Mouse (Mus musculus): Measurements from ENCODE around the gene Gm17660. TPM values are rescaled to one million over a fixed set of nuclear protein-coding genes. Genes with fewer than 3 reads are reported as not detected.

The Gm17660 gene
- not detected for total RNA-seq (2021)
- long read RNA-seq, experiment 1 = 0 reads
- long read RNA-seq, experiment 2 = 0 reads

DNA sequence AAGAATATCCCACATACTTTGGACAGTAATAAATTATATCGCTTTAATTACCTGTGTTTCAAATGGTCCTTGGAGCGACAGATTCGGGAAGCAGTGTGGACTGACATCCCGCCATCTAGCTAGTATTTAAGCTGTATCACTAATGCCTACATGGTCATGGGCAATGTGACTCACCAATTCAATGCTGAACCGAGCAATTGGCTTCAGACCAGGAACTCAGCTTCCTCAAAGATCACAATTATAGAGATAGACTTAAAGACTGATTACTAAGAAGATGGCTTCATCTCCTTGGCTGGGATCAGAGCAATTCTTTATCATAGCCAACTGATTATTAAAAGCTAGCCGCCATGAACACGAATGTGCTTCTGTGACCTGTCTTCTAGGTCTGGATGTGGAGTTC, at the start of gene Gm17660:
Gene Gm17660, minus strand, starts transcription at position 101 of the 400 bp plus-strand sequence.
- intact Hi-C loops (cut with DNase I; ENCODE audit: low total_unique reads) = no loop called here
- no peak for DNase-seq

DNA sequence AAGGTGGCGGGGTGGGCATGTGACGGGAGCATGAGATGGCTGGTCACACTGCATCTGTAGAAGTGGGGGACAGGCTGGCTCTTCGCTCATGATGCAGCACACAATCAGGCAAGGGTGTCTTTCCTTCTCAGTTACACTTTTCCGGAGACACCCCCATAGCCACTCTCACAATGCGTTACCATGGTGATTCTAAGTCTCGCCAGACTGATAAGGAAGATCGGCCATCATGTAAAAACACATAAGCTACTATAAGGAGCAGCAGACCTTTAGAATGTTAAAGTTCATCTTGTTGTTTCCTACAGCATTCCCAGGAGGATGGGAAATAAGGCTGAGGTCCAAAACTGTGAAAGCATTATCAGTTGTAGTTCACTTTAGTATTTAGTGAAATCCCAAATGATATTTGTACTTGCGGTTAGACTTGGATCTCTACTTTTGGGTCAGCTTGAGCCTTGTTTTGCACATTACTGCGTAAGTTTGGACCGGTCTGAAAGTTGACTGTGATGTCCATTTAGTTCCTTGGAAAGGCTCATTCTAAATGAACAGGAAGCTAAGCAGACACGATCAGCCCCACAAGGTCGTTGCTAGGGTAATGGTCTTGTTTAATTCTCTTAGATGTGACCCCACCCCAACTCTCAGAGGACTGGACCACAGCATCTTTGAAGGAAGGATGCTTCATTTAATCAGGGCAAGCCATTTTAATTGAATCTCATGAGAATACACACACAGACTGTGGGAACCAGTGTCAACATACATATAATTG, 49.3 kb upstream of the Gm17660 start:
- intact Hi-C loops (cut with DNase I; ENCODE audit: low total_unique reads) = no loop called here

DNA sequence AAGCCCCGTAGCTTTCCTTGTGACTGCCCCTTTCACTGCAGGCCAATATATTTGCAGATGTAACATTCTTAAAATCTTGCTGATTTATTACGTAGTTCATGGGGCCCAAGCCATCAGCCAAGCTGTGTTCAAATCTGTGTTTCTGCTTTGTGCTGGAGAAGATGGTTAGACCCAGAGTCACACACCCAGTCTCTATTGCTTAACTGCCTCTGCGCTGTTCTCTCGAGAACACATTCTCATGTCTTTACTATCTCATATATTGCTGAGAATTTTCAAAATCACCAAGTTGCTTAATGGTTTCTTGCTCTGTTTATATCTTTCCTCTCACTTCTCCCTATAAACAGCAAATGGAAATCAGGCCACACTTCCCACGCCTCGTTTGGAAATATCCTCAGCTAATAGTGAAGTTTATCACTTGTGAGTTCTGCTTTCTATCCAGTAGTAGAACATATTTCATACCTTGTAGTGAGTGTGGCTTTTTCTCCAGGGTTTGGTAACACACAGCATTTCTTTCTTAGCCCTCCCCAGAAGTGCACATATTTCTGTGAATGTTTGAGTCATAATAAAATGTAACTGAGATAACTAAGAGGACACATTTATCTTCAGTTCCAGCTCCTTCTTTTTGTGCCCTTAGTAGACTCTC, 46.7 kb upstream of the Gm17660 start:
- intact Hi-C loops (cut with DNase I; ENCODE audit: low total_unique reads) = no loop called here
- no peak for DNase-seq

More for the DNA sequence above, 49.3 kb upstream of the Gm17660 start:
- DNase-seq = no peak

DNA sequence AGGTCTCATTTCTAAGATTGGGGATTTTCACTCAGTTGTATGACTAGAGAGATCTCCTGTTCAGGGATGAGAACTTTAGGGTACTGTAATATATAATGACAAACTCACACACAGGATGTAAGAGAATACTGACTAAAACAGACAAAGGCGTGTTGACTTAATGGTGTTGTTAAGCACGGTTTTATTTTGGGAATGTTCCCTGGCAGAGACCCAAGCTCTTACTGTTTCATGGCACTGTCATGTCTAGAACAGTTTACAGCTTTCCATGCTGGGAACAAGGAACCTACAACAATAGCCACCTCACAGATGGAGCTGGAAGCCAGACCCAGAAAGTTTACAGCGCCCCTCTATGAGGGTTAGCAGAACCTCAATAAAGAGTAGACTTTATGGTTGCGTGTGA, 38.5 kb upstream of the Gm17660 start:
- no peak for DNase-seq
- intact Hi-C loops (cut with DNase I; ENCODE audit: low total_unique reads) = no loop called here

DNA sequence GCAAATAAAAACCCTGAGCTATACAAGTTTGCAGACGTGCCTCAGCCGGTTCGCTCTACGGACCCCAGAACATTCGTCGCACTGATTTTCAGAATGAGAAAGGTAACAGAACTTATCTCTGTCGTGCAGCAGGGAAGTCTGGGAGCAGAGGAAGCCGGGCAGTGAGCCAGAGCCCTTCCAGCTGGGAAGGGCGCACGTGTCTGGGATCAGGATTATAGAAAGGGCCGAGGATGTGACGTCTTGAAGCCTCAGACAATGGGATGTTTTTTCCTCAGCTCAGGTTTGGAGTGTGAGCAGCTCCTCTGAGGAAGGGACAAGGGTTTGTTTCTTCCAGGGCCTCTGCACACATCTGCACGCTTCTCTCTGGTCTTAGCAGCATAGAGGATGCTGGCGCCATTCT, 37.7 kb upstream of the Gm17660 start:
- DNase-seq = peak; percentile 77
- intact Hi-C loops (cut with DNase I; ENCODE audit: low total_unique reads) = no loop called here

DNA sequence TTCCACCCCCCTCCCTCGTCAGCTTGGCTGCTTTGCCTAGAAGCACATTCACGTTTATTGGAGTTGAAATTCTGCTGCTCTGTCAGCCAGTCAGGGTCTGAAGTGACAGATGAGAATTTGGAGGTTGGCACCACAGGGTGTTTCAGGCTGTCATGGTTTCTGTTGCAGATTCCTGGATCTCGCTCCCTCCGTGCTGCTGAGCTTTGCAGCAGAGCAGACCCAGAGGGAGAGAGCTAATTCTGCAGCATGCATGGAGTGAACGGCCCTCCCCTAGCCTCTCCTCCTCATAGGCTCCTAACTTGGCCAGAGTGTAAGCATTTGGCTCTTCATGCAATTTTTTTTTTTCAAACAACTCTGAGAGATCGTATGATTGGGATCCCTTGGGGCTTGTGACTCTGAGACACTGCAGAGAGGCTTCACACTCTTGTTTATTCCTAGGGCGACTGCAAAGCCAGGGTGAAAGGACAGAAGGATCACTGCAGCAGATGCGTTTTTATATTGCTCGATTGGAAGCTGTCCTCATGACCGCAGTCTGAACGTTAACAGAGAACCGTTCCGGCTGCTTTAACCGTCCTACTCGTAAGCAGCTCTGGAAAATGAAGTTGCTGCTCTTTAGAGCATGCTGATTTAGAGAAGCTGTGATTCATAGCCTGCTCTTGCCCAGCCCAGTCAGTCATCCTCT, 36.2 kb upstream of the Gm17660 start, which contains the start of gene Sparcl1:
Gene Sparcl1, minus strand, starts transcription at position 243 of the 682 bp plus-strand sequence.
- intact Hi-C loops (cut with DNase I; ENCODE audit: low total_unique reads) = no loop called here
- peak; percentile 48 for DNase-seq

DNA sequence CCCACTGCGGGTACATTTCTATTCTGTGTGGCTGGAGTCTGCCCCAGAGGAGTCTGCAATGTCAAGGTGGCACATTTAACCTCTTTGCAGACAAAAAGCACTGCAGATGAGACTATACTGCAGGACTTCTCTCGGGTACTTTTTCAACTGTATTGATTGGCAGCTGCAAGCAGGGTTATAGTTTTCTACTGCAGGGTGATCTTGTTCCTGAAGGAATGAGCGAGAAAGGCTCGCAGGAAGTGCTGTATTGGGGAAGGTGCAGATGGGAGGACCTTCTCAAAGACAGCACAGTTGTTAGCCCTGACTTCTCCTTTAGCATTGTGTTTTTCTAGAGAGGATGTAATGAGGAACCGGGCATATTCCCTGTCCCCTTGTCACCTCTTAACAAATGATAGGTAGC, 35.1 kb upstream of the Gm17660 start:
- intact Hi-C loops (cut with DNase I; ENCODE audit: low total_unique reads) = no loop called here
- no peak for DNase-seq

DNA sequence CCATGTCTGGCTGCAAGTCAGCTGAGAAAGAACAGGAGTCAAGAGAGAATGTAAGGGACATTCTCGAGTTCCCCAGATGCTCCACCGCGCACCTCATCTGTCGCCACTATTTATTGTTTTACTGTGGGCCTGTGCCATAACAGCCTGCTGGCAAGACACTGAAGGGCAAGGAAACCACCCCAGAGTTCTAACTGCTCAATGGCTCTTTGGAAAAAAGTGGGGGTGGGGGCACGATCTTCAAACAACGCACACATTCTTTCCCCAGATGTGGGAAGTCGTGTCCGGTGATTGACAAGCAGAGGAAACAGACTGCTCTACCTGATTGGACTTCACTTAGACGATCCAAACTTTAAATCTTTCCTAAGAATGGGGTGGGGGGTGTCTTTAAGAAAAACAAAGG, 34.6 kb upstream of the Gm17660 start:
- intact Hi-C loops (cut with DNase I; ENCODE audit: low total_unique reads) = no loop called here
- DNase-seq = no peak

DNA sequence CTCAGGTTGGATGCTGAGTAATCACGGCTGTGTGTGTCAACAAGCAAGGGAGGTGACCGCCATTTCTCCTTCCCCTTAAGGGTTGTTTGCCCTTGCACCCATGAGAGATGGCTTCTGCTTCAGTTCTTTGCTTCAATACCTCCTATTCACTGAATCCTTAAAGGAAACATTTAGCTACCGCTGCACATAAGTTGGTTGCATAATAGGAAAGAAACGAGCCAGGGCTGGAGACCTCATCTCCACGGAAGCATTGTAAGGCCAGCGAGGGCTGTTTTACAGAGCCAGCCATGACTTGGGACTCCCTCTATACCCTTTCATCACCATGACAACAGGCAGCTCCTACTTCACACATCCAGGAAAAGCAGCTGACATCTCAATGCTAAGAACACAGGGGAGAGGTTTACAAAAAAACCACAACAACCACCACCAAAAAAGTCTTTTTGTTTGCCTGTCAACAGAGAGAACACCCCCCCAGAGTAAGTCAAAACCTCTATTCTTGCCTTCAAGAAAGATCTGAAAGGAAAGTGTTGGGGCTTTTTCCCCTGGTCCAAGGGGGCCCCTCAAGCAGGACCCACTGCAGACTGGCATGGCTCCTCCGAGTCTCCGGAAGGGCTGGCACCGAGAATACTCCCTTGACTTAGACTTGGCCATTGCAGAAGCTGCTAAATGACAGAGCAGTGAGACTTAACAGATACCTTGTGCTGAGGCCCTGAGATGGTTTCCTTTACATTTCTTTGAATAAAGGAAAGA, 32.9 kb upstream of the Gm17660 start:
- intact Hi-C loops (cut with DNase I; ENCODE audit: low total_unique reads) = no loop called here
- no peak for DNase-seq

DNA sequence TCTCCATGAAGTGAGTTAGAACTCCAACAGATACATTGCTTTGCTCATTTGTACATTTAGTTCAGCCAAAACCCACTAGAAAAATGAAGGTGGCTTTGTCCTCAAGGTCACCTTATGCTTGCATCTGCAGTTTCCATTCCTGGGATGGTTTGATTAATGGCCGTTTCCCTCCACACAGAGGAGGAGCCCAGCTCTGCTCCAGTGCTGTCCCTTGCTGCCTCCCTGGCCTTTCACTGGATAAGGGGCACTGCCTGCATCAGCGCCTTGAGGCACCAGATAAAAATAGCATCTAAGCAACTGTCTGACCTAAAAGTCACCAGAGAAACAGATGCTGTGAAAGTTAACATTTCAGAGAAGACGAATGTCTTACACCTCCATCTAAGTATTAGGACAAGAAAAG, 32.1 kb upstream of the Gm17660 start:
- DNase-seq = no peak
- intact Hi-C loops (cut with DNase I; ENCODE audit: low total_unique reads) = no loop called here

DNA sequence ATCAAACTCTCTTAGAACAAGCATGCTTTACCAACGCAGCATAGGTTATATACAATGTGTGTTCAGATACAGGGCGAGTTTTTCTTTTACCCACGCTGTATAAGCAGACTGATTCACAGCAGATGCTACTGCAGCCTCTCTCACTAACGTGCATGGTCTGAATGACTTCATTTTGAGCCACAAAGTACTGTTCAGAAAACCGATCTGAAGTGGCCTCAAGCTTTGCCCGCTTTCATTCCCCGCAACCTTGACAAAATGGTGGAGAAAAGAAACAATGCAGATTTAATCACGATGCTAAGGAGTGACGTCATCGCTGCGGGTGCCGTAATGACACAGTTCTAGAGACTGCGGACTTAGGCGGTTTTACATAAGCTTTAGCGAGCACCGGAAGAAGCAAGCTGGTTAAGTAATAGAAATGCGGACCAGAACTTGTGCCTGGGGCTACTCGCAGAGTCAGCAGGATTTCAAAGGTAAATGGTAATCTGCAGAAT, 31.5 kb upstream of the Gm17660 start:
- intact Hi-C loops (cut with DNase I; ENCODE audit: low total_unique reads) = no loop called here
- no peak for DNase-seq

DNA sequence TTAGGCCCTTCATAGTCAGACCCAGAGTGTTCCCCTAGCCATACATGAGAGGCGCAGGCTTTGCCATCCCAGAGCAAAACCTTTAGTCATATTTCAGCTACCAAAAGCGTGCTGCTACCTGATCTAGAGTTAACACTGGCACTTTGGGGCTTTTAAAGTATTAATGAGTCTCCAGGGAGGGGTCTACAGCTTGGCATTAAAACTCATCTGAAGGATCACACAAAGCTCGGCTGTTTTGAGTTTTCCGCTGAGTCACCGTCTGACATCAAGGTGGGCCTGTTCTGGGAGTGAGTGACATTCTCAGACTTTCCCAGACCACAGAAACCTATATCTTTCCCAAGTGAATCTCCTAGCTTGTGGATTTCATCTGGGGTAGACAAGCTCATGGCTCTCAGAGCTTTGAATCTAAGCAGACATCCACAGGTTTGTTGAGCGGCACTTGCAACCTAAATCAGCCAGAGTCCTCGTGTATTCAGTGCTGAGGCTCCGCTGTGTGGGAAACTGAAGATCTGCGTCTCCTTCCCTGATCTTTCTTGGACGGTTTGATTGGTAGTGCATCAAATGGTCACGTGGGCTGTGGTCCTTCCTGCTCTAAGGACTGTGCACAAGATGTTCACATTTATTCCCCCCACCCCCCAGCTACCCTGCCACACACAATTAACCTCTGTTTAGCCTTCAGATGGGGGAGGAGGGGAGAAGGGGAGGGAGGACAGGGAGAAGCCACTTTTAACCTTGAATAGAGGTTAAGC, 30.9 kb upstream of the Gm17660 start:
- intact Hi-C loops (cut with DNase I; ENCODE audit: low total_unique reads) = no loop called here
- no peak for DNase-seq

DNA sequence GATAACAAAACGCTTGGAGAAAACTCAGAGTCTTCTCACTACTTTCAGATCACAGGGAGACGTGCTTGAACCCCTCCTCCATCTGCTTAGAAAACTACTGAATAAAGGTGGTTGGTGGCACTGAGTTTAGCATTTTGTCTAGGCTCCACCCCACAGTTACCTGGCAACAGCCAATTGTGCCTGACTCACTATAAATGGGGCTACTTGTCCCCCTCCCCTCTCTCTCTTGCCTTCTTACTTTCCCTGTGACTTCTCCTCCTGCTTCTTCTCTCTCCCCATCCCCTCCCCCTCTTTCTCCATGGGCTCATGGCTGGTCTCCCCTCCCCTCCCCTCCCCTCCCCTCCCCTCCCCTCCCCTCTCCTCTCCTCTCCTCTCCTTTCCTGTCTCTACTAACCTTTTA, 26.7 kb upstream of the Gm17660 start:
- intact Hi-C loops (cut with DNase I; ENCODE audit: low total_unique reads) = no loop called here

DNA sequence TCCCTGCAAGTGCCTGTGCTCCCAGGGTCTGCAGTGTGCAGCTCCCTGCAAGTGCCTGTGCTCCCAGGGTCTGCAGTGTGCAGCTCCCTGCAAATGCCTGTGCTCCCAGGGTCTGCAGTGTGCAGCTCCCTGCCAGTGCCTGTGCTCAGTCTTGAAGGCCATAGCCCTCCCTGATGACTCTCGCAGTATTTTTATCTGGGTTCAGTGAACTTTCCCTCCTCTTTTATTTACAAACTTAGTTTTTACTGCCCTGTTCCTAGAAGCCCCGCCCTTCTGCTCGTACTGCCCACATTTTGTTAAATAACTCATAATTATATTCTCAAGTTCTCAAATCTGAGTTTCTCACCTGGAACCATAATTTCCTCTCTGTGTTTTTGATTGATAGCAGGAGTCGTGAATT, 25.8 kb upstream of the Gm17660 start:
- no peak for DNase-seq
- intact Hi-C loops (cut with DNase I; ENCODE audit: low total_unique reads) = no loop called here

More for the DNA sequence above, 26.7 kb upstream of the Gm17660 start:
- no peak for DNase-seq

DNA sequence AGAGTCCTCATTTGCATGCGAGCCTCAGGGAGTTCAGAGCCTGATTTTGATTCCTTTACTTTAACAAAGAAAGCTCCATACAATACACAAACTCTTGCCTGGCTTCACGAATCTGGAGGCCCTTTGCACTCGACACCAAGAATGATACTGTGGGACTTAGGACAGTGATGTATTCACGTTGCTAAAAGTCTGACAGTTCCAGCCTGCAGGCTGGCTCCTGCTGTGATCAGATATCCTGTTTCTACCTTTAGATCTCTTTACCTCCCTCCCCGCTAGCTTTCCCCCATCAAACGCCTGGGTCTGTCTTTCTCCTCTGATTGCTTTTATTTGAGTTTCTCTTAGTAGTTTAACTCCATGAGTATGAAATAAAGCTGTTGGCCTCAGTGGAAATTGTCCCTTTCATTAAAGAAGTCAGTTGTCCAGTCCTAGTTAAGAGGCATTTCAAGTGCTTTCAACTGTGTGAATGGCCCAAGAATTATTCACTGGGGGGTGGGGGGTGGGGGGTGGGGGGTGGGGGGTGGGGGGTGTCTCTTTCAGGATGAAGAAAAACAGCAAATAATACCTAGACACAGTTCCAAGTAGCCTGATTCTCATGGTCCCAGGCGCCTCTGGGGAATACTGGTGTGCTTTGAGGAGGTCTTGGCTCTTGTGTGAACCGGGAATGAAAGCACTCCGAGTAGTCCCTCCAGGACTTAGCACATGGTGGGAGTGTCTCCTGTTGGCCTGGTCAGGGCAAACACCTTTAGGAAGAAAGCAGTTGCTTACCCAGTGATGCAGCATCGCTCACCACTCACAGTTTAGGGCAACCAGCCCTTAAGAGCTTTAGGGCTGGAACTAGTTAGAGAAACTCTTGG, 24.5 kb upstream of the Gm17660 start:
- DNase-seq = no peak
- intact Hi-C loops (cut with DNase I; ENCODE audit: low total_unique reads) = no loop called here

DNA sequence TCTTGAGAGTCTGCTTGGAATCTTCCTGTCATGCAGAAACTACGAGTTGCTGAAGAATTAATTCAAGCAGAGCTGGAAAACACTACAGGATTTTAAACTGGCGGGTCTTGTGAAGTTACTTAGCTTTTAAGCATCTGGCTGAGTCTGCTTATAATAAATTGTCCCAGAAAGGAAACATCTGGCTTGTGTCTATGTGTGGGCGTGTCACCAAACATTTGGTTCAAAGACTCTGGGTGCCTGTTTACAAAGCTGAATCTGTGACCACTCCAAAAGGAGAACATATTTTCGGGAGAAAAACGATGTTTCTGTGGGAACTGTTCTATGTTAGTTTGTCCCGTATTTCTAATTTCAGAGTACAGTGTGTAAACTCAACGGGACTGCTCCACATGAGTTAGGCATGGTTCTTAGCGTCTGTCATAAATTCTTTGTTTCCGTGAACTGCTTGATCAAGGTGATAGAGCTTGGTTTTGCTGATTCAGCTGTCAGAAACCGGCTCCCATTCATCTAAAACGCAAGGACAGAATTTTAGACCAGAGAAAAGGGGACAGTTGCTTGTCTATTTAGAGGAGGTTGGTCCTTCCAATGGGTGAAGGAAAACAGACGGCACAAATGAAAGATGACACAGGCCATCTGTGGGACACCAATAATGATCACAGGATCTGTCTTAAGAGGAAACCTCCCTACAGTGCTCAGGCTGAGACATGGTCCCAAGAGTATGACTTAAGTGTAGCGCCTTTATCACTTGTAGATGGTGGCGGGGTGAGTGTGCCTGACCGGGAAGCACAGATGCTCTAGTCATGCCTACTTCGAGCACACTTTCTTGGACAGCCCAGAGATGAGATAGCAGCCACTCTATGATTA, 18.9 kb upstream of the Gm17660 start:
- intact Hi-C loops (cut with DNase I; ENCODE audit: low total_unique reads) = no loop called here
- peak; percentile 42 for DNase-seq

DNA sequence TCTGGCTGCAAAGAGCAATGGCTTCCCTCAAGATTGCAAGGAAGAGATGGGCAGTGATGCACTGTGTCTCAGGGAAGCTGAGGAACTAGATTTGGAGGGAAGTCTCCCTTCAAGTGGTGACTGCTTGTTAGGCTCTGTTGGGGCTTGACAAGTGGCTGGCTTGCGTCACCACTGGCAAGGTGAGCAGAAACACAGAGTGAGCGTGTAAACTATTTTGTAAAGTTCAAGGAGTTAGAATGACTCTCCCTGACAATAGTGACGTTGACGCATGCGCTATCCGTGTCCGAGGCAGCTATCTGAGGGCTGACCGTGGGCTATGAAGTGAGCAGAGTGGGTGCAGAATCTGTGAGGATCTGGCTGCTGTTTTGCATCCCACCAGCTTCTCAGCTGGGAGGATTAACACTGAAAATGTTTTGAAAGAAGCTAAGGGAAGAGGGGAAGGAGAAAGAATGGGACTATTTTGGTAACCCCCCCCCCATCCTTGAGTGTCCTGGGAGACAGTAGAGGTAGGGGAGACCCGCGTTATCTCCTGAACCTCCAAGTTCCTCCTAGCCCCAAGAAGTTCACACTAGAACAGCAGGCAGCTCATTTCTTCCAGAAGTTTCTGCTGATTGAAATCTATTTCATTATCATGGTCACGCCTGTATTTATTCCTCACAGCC, 18.1 kb upstream of the Gm17660 start:
- DNase-seq = no peak
- intact Hi-C loops (cut with DNase I; ENCODE audit: low total_unique reads) = no loop called here

Data from gastrocnemius, postnatal 14 days (tissue).